Mouse (Mus musculus) hindbrain, embryonic 10.5 days (tissue): ENCODE results near the gene Ghrhr. TPM values are rescaled to one million over a fixed set of nuclear protein-coding genes. Genes with fewer than 3 reads are reported as not detected.

Experiments used
- DNase-seq: peaks from one replicate; pipeline ENCODE4 v3.0.0-alpha.2; 2017; ENCODE audit warnings: low spot score
- H3K27ac ChIP-seq: fragments of 300-500 bp; sonication (generic); 2 replicates; pipeline ENCODE4 v1.5.1; 2016; ENCODE audit warnings: mild to moderate bottlenecking, moderate library complexity
- H3K27me3 ChIP-seq: fragments of 300-500 bp; sonication (generic); 2 replicates; pipeline ENCODE4 v1.6.1; 2016; ENCODE audit warnings: mild to moderate bottlenecking; ENCODE audit not compliant: poor library complexity, insufficient read depth, severe bottlenecking
- H3K36me3 ChIP-seq: fragments of 300-500 bp; sonication (generic); 2 replicates; pipeline ENCODE4 v1.6.1; 2016; ENCODE audit warnings: mild to moderate bottlenecking, moderate library complexity
- H3K4me1 ChIP-seq: fragments of 300-500 bp; sonication (generic); replicated peaks from 2 replicates; pipeline ENCODE4 v1.6.1; 2016; ENCODE audit warnings: mild to moderate bottlenecking
- H3K4me3 ChIP-seq: fragments of 300-500 bp; sonication (generic); 2 replicates; pipeline ENCODE4 v1.5.1; 2016; ENCODE audit warnings: mild to moderate bottlenecking, moderate library complexity
- H3K9me3 ChIP-seq: fragments of 300-500 bp; sonication (generic); 2 replicates; pipeline ENCODE4 v1.6.1; 2016; ENCODE audit warnings: mild to moderate bottlenecking, moderate library complexity
- WGBS: fragments of 180-500 bp; shearing (Covaris S2); methylation state at CpG from one replicate; pipeline ENCODE4 v1.1.7; 2016; 5-methylcytosine and 5-hydroxymethylcytosine counted together
- polyA plus RNA-seq: library from polyadenylated mRNA; unstranded; fragments of >200 nt; fragmentation: Nextera tagmentation; extraction: Ambion mirVana; gene quantifications from 2 replicates; pipeline ENCODE4 v1.2.1, GENCODE M21; 2016

Ghrhr gene
- polyA plus RNA-seq: not detected in 2 replicates

- 72% methylated on average over 6 of the region's 6 CpGs for WGBS
- no peaks in the 10 kb centered on the region for H3K36me3 ChIP-seq
These were observed at the start of gene Ghrhr for GRCm38 (mm10) chr6:55376076-55376475. Gene Ghrhr (plus strand): TSS chr6:55376295.

DNA sequence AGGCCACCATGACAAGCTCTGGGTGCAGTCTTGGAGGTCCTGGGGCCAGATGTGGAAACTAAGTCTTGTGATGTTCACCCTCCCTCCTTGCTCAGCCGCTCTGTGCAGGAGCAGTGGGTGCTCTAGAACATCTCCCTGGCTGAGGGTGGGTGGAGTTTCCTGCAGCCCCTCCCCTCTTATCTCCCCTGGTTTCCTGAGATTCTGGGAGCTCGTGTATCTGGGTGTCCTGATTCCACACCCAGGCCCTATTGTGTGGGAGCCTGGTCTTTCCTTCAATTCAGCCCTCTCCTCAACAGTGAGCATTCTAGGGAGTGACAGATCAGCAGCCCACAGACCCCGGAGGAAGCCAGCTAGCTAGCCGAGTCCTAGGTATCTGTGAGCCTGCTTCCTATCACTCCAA, 49.8 kb upstream of the Ghrhr start:
- Histone ChIP-seq H3K9me3 (no peaks in the 10 kb centered on the region), H3K36me3 (no peaks in the 10 kb centered on the region), H3K4me3 (no peak overlapping the region), H3K27me3 (no peaks in the 10 kb centered on the region), H3K27ac (no peak overlapping the region), H3K4me1 (peaks cover 11% of the 10 kb centered on the region)
- no peak for DNase-seq
- WGBS: 78% methylated on average over 4 of the region's 4 CpGs

More at GRCm38 (mm10) chr6:55376076-55376475, at the start of gene Ghrhr:
- peaks cover 7% of the 10 kb centered on the region for H3K27me3 ChIP-seq
- no peak within 1 kb of the TSS for H3K4me3 ChIP-seq
- H3K4me1 ChIP-seq: no peaks in the 10 kb centered on the region
- no peak within 1 kb of the TSS for H3K27ac ChIP-seq
- 0 out of 2 replicates have a peak, but pooled peaks cover 3% of the 10 kb centered on the region for H3K9me3 ChIP-seq
- DNase-seq: no peak

DNA sequence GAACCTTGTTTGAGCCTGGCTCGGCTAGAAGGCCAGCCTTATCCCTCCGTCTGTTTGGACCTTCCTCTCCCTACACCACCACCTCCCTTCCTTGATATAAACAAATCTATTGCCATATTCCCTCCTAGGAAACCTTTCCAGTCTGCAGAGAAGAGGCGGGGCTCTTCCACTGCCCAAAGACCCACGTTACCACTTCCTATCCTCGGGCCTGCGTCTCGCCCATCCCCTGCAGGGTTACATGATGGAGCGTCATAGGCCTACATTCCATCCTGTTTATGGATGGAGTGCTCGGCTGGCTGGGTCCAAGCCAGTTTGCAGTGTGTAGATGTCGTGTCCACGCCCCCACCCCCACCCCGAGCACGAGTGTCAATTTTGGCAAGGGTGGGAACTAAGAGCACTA, 48.8 kb upstream of the Ghrhr start:
- 88% methylated on average over 13 of the region's 13 CpGs for WGBS
- no peak for DNase-seq
- no peaks in the 10 kb centered on the region for H3K27me3 ChIP-seq

GRCm38 (mm10) chr6:55328179-55328578, 47.9 kb upstream of the Ghrhr start:
- 81% methylated on average over 4 of the region's 4 CpGs for WGBS
- H3K27ac ChIP-seq: no peak overlapping the region
- DNase-seq: no peak
- peaks cover 12% of the 10 kb centered on the region for H3K4me1 ChIP-seq
- no peaks in the 10 kb centered on the region for H3K27me3 ChIP-seq
- no peaks in the 10 kb centered on the region for H3K36me3 ChIP-seq
- no peaks in the 10 kb centered on the region for H3K9me3 ChIP-seq
- no peak overlapping the region for H3K4me3 ChIP-seq

More for the DNA sequence above, 48.8 kb upstream of the Ghrhr start:
- Histone ChIP-seq H3K4me3 (no peak overlapping the region), H3K4me1 (peaks cover 12% of the 10 kb centered on the region), H3K9me3 (no peaks in the 10 kb centered on the region), H3K36me3 (no peaks in the 10 kb centered on the region), H3K27ac (no peak overlapping the region)

DNA sequence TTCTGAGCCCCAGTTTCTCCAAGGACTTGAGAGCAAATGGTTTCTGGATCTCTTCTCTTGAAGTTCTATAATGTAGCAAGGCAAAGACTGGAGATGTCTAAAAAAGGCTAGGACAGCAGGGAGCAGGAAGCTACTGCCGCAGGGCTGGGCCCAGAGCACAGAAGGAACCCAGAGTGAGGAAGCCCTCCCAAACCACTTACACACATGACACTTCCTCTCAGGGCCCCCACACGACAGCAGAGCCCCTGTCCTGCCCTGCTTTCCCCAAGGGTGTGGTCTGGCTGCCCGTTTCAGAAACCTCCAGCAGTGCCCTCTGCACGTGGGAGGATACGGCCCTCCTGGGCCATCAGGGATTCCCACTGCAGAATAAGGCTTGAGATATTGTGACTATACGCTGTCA, 44.8 kb upstream of the Ghrhr start:
- Histone ChIP-seq H3K27me3 (no peaks in the 10 kb centered on the region), H3K4me1 (peaks cover 12% of the 10 kb centered on the region), H3K36me3 (no peaks in the 10 kb centered on the region), H3K4me3 (no peak overlapping the region), H3K27ac (no peak overlapping the region), H3K9me3 (no peaks in the 10 kb centered on the region)
- no peak for DNase-seq
- 68% methylated on average over 6 of the region's 6 CpGs for WGBS

GRCm38 (mm10) chr6:55332100-55332772, 43.9 kb upstream of the Ghrhr start:
- Histone ChIP-seq H3K4me3 (no peak overlapping the region), H3K27me3 (no peaks in the 10 kb centered on the region), H3K9me3 (no peaks in the 10 kb centered on the region), H3K27ac (no peak overlapping the region), H3K4me1 (peaks cover 16% of the 10 kb centered on the region), H3K36me3 (no peaks in the 10 kb centered on the region)
- no peak for DNase-seq
- WGBS: 64% methylated on average over 5 of the region's 5 CpGs

DNA sequence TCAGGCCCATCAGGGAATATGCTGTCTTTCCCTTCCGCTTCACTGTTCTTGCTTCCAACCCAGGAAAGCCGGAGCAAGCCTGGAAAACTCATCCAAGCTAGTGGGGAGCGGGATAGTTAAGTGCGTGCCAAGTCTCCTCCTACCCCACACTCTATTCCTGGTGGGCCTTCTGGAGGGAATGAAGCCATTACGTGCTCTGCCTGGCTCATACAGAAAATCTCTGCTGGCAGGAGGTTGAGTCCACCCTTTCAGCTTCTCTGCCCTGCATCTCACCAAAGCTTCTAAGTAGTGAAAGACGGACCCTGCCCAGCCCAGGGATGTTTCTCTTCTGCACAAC, 43.4 kb upstream of the Ghrhr start:
- Histone ChIP-seq H3K36me3 (no peaks in the 10 kb centered on the region), H3K4me1 (peaks cover 17% of the 10 kb centered on the region), H3K27me3 (no peaks in the 10 kb centered on the region), H3K27ac (no peak overlapping the region), H3K4me3 (no peak overlapping the region), H3K9me3 (no peaks in the 10 kb centered on the region)
- DNase-seq: no peak
- WGBS: 91% methylated on average over 6 of the region's 6 CpGs

DNA sequence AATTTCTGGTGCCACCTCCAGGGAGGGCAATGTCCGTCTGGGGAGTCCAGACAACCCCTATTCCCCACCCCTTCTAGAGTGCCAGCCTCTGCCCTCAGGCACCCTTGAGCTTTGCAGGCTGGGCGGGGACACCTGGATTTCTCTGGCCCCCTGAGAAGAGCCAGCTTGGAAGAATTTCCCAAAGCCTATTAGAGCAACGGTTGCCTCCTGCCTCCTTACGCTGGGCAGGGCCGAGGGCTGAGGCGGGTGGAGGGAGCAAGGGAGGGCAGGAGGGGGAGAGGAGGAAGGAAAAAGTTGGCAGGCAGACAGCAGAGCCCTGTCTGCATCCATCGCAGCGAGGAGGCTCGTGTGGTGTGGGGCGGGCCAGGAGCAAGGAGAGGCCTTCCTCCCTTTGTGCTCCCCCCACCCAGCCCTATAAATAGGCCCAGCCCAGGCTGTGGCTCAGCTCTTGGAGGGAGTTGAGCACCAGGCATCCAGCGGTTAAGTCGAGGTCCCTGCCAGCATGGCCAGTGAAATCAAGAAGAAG, 40.0 kb upstream of the Ghrhr start, which contains the start of gene Aqp1:
Gene Aqp1 (plus strand): TSS at position 444 of the 526 bp plus-strand sequence.
- DNase-seq: no peak
- 31% methylated on average over 12 of the region's 12 CpGs for WGBS

DNA sequence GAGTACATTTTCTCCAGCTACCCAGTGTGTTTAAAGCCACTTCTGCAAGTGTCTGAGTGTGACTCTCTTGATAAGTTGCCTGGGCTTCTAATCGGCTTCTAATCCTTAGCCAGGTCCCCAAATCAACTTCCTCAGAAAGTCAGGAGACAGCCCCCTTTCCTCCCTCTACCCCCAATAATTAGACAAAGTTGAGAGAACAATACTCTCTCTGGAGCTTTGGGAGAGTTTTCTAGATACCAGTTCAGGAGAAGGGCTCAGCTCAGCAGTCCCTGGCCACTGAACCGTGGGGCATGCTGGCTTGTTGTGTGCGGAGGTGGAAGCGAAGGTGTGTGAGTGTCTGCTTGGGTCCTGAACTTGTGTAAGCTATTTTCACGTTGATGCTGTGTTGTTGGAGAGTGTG, 38.9 kb upstream of the Ghrhr start:
- WGBS: 84% methylated on average over 5 of the region's 5 CpGs
- peaks cover 31% of the 10 kb centered on the region for H3K4me1 ChIP-seq

More for the DNA sequence above, 40.0 kb upstream of the Ghrhr start, which contains the start of gene Aqp1:
- Histone ChIP-seq H3K4me1 (peaks cover 31% of the 10 kb centered on the region), H3K9me3 (no peaks in the 10 kb centered on the region), H3K27me3 (no peaks in the 10 kb centered on the region), H3K27ac (peak within 1 kb of the TSS; percentile 31), H3K4me3 (no peak within 1 kb of the TSS), H3K36me3 (no peaks in the 10 kb centered on the region)

GRCm38 (mm10) chr6:55338077-55338476, 38.0 kb upstream of the Ghrhr start:
- Histone ChIP-seq H3K27ac (no peak overlapping the region), H3K27me3 (no peaks in the 10 kb centered on the region), H3K9me3 (no peaks in the 10 kb centered on the region), H3K36me3 (no peaks in the 10 kb centered on the region), H3K4me3 (no peak overlapping the region), H3K4me1 (peaks cover 35% of the 10 kb centered on the region)
- 53% methylated on average over 6 of the region's 6 CpGs for WGBS
- DNase-seq: no peak

More for the DNA sequence above, 38.9 kb upstream of the Ghrhr start:
- Histone ChIP-seq H3K4me3 (no peak overlapping the region), H3K27ac (no peak overlapping the region), H3K36me3 (no peaks in the 10 kb centered on the region), H3K9me3 (no peaks in the 10 kb centered on the region), H3K27me3 (no peaks in the 10 kb centered on the region)
- no peak for DNase-seq

GRCm38 (mm10) chr6:55338934-55339825, 36.9 kb upstream of the Ghrhr start:
- H3K36me3 ChIP-seq: no peaks in the 10 kb centered on the region
- no peak for DNase-seq
- no peaks in the 10 kb centered on the region for H3K27me3 ChIP-seq
- 80% methylated on average over 9 of the region's 9 CpGs for WGBS
- no peak overlapping the region for H3K27ac ChIP-seq
- no peak overlapping the region for H3K4me3 ChIP-seq
- no peaks in the 10 kb centered on the region for H3K9me3 ChIP-seq
- H3K4me1 ChIP-seq: peaks cover 35% of the 10 kb centered on the region

GRCm38 (mm10) chr6:55341688-55342087, 34.4 kb upstream of the Ghrhr start:
- Histone ChIP-seq H3K27me3 (no peaks in the 10 kb centered on the region), H3K4me1 (peaks cover 24% of the 10 kb centered on the region), H3K36me3 (no peaks in the 10 kb centered on the region), H3K4me3 (no peak overlapping the region), H3K27ac (no peak overlapping the region), H3K9me3 (no peaks in the 10 kb centered on the region)
- no peak for DNase-seq
- 29% methylated on average over 5 of the region's 5 CpGs for WGBS

DNA sequence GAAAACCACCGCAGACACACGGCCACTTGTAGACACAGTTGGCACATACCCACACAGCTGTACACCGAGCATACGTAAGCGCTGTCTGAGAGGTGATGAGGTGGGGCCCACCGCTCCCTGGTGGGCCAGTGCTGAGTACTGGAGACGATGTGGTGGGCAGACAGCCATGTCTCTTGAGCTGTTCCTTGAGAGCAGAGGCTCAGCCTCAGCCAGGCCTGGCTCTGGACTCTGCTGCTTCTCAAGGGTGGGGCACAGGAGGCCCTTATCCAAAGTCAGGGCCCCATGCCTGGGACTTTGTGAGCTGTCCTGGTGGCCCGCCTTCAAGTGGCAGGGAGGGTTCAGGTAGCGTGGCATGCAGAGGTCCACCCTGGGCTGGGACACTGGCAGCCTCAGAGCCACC, 33.8 kb upstream of the Ghrhr start:
- H3K27ac ChIP-seq: 0 out of 2 replicates have a peak overlapping the region, but pooled peaks have one; percentile 31
- H3K36me3 ChIP-seq: no peaks in the 10 kb centered on the region
- no peak for DNase-seq

More for the DNA sequence above, 33.8 kb upstream of the Ghrhr start:
- Histone ChIP-seq H3K27me3 (no peaks in the 10 kb centered on the region), H3K4me1 (peaks cover 24% of the 10 kb centered on the region), H3K9me3 (no peaks in the 10 kb centered on the region), H3K4me3 (no peak overlapping the region)
- 87% methylated on average over 9 of the region's 9 CpGs for WGBS
